Mouse (Mus musculus): Measurements from ENCODE around the gene Flt3l. TPM values are rescaled to one million over a fixed set of nuclear protein-coding genes. Genes with fewer than 3 reads are reported as not detected.

Gene Flt3l
- polyA plus RNA-seq, 1 experiment from 2014 or later: 2.2 TPM

- peaks cover 64% of the 10 kb centered on the region for H3K27me3 ChIP-seq (ENCODE audit: control insufficient read depth, insufficient read depth, low read depth, low read length)
- no peak overlapping the region for H3K9ac ChIP-seq (ENCODE audit: low read depth, low read length)
- no peaks in the 10 kb centered on the region for H3K36me3 ChIP-seq (ENCODE audit: control insufficient read depth, insufficient read depth, low read length)
These were observed 30.7 kb upstream of the Flt3l start for GRCm38 (mm10) chr7:45166950-45167401.

GRCm38 (mm10) chr7:45165701-45166100 is 29.5 kb upstream of the Flt3l start:
- Histone ChIP-seq H3K4me3 (ENCODE audit: low read depth, low read length) (no peak overlapping the region), H3K9ac (ENCODE audit: low read depth, low read length) (no peak overlapping the region)

More at GRCm38 (mm10) chr7:45166950-45167401, 30.7 kb upstream of the Flt3l start:
- Histone ChIP-seq H3K27ac (ENCODE audit: low read length) (no peak overlapping the region), H3K9me3 (replicated peaks; ENCODE audit: control insufficient read depth, low read length, poor library complexity, severe bottlenecking) (no peaks in the 10 kb centered on the region), H3K4me3 (ENCODE audit: low read depth, low read length) (no peak overlapping the region), H3K4me1 (ENCODE audit: control insufficient read depth, insufficient read depth, low read length) (peaks cover 20% of the 10 kb centered on the region), H3K4me2 (ENCODE audit: low read length) (no peak overlapping the region)
- WGBS: 22% methylated on average over 9 of the region's 10 CpGs
- ATAC-seq: no peak

DNA sequence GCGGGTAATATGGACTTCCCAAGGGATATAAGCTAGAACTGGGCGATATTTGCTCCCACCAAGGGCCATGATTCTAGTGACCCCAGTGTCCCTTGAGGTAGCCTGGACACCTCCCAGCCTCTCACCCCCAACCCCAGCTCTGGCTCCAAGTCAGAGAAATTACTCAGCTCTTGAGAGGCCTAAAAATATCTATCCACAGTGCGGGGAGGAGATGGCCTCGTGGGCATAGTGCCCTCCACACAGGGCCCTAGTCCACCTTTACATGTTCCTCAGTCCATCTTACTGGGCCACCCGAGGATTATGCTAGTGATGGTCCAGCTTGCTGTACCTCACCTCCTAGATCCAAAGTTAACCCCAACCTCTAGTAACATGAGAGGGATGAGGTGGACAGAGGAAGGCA is 28.6 kb upstream of the Flt3l start:
- Histone ChIP-seq H3K4me1 (ENCODE audit: control insufficient read depth, insufficient read depth, low read length) (peaks cover 20% of the 10 kb centered on the region), H3K9me3 (replicated peaks; ENCODE audit: control insufficient read depth, low read length, poor library complexity, severe bottlenecking) (no peaks in the 10 kb centered on the region), H3K27ac (ENCODE audit: low read length) (no peak overlapping the region), H3K4me2 (ENCODE audit: low read length) (no peak overlapping the region), H3K9ac (ENCODE audit: low read depth, low read length) (no peak overlapping the region), H3K36me3 (ENCODE audit: control insufficient read depth, insufficient read depth, low read length) (peaks cover 5% of the 10 kb centered on the region; the same call in 1 of the 2 replicates), H3K4me3 (ENCODE audit: low read depth, low read length) (no peak overlapping the region), H3K27me3 (ENCODE audit: control insufficient read depth, insufficient read depth, low read depth, low read length) (peaks cover 62% of the 10 kb centered on the region)
- ATAC-seq: no peak
- WGBS: 68% methylated on average over 5 of the region's 5 CpGs

More at GRCm38 (mm10) chr7:45165701-45166100, 29.5 kb upstream of the Flt3l start:
- H3K27ac ChIP-seq (ENCODE audit: low read length): no peak overlapping the region
- peaks cover 64% of the 10 kb centered on the region for H3K27me3 ChIP-seq (ENCODE audit: control insufficient read depth, insufficient read depth, low read depth, low read length)
- 41% methylated on average over 11 of the region's 11 CpGs for WGBS
- H3K9me3 ChIP-seq (replicated peaks; ENCODE audit: control insufficient read depth, low read length, poor library complexity, severe bottlenecking): no peaks in the 10 kb centered on the region
- H3K4me2 ChIP-seq (ENCODE audit: low read length): no peak overlapping the region
- H3K36me3 ChIP-seq (ENCODE audit: control insufficient read depth, insufficient read depth, low read length): no peaks in the 10 kb centered on the region; the same call in 1 of the 2 replicates
- H3K4me1 ChIP-seq (ENCODE audit: control insufficient read depth, insufficient read depth, low read length): peaks cover 20% of the 10 kb centered on the region
- no peak for ATAC-seq

DNA sequence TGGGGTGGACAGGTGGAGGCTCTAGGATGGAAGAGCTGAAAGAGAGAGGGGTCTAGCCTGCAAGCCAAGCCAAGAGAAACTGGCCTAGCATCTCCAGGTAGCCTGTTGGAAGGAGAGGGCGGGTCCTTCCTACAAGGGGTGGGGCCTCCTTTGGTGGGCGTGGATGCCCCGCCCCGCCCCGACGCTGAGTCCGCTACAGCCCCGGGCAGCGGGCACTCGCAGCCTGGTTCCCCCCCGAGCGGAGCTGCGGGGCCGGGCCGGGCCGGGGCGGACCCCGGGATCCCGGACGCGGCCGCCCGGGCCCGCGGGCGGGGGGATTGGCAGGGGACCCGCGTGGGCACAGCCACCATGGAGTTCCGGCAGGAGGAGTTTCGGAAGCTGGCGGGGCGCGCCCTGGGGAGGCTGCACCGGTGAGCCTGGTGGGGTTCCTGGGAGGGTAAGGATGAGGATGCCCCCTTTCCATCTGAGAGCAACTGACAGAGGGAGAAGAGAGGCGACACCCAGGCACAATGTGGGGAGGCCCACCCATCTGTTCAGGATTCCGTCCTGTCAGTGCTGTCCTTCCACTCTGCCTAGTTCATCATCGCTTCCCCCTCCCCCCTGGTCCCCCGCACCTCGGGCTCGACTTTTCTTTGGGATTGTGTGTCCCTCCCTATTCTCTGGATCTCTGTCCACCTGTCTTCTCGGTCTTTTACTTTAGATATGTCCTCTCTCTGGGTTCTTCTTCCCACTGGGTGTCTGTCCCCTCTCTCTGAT is 27.7 kb upstream of the Flt3l start, which contains the start of gene Slc17a7:
Slc17a7 (plus strand) TSS at position 215 of the 756 bp plus-strand sequence.
- peaks cover 20% of the 10 kb centered on the region for H3K4me1 ChIP-seq (ENCODE audit: control insufficient read depth, insufficient read depth, low read length)
- no peak for ATAC-seq
- peak within 1 kb of the TSS; percentile 36 for H3K4me3 ChIP-seq (ENCODE audit: low read depth, low read length)
- H3K9me3 ChIP-seq (replicated peaks; ENCODE audit: control insufficient read depth, low read length, poor library complexity, severe bottlenecking): no peaks in the 10 kb centered on the region
- H3K9ac ChIP-seq (ENCODE audit: low read depth, low read length): peak within 1 kb of the TSS; percentile 44; the same call in 1 of the 2 replicates
- peaks cover 6% of the 10 kb centered on the region; the same call in 1 of the 2 replicates for H3K36me3 ChIP-seq (ENCODE audit: control insufficient read depth, insufficient read depth, low read length)
- peak within 1 kb of the TSS; percentile 57 for H3K4me2 ChIP-seq (ENCODE audit: low read length)
- H3K27me3 ChIP-seq (ENCODE audit: control insufficient read depth, insufficient read depth, low read depth, low read length): peaks cover 54% of the 10 kb centered on the region
- 1% methylated on average over 39 of the region's 41 CpGs for WGBS
- H3K27ac ChIP-seq (ENCODE audit: low read length): no peak within 1 kb of the TSS

GRCm38 (mm10) chr7:45162996-45163615 is 26.9 kb upstream of the Flt3l start:
- Histone ChIP-seq H3K27ac (ENCODE audit: low read length) (no peak overlapping the region), H3K4me3 (ENCODE audit: low read depth, low read length) (no peak overlapping the region), H3K9ac (ENCODE audit: low read depth, low read length) (no peak overlapping the region), H3K27me3 (ENCODE audit: control insufficient read depth, insufficient read depth, low read depth, low read length) (peaks cover 46% of the 10 kb centered on the region), H3K4me1 (ENCODE audit: control insufficient read depth, insufficient read depth, low read length) (peaks cover 14% of the 10 kb centered on the region), H3K36me3 (ENCODE audit: control insufficient read depth, insufficient read depth, low read length) (peaks cover 11% of the 10 kb centered on the region; the same call in 1 of the 2 replicates), H3K4me2 (ENCODE audit: low read length) (no peak overlapping the region; the same call in 1 of the 2 replicates), H3K9me3 (replicated peaks; ENCODE audit: control insufficient read depth, low read length, poor library complexity, severe bottlenecking) (no peaks in the 10 kb centered on the region)
- 67% methylated on average over 9 of the region's 9 CpGs for WGBS
- no peak for ATAC-seq

GRCm38 (mm10) chr7:45162551-45162950 is 26.3 kb upstream of the Flt3l start:
- no peaks in the 10 kb centered on the region for H3K9me3 ChIP-seq (replicated peaks; ENCODE audit: control insufficient read depth, low read length, poor library complexity, severe bottlenecking)
- peaks cover 8% of the 10 kb centered on the region for H3K4me1 ChIP-seq (ENCODE audit: control insufficient read depth, insufficient read depth, low read length)
- 23% methylated on average over 6 of the region's 6 CpGs for WGBS
- peaks cover 11% of the 10 kb centered on the region for H3K36me3 ChIP-seq (ENCODE audit: control insufficient read depth, insufficient read depth, low read length)
- peak; percentile 13; the same call in 1 of the 2 replicates for ATAC-seq
- H3K27ac ChIP-seq (ENCODE audit: low read length): peak overlapping the region; percentile 39
- peak overlapping the region; percentile 56 for H3K9ac ChIP-seq (ENCODE audit: low read depth, low read length)
- peaks cover 41% of the 10 kb centered on the region for H3K27me3 ChIP-seq (ENCODE audit: control insufficient read depth, insufficient read depth, low read depth, low read length)
- peak overlapping the region; percentile 44 for H3K4me3 ChIP-seq (ENCODE audit: low read depth, low read length)
- H3K4me2 ChIP-seq (ENCODE audit: low read length): peak overlapping the region; percentile 86

DNA sequence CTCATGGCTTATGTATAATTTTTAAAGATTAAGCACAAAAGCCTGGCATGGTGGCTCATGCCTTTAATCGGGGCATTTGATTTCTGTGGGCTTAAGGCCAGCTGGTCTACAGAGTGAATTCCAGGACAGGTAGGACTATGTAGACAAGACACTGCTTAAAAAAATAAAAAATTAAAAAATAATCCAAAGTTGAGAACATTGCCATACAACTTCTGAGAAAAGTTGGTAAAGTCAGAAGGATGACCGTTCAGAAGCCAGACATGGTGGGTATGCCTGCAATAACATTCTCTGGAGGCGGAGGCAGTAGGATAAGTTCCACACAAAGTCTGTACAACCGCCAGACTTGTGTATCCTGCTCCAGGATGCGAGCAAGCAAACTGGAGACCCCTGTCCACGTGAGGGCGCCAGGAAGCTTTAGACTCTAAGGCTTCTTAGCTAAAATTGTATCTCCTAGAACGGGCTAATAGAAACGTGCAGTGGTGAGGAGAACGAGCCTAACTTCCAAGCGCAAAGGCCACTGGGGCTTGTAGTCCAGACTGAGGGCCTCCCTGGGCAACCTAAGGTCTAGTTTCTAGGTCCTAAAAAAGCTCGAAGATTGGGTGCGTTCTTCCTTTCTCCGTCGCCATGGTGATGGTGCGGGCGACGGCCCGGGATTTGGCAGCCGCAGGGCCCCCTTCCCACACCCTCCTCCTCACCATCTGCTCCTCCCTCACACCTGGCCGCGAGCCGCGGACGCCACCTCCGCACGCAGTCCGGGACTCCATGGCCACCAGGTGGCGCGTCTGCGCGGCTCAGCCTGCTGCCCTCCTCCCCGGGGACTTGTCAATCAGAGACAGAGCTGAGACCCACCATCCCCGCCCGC is 25.6 kb upstream of the Flt3l start:
- Histone ChIP-seq H3K9ac (ENCODE audit: low read depth, low read length) (peak overlapping the region; percentile 56), H3K27ac (ENCODE audit: low read length) (peak overlapping the region; percentile 42), H3K9me3 (replicated peaks; ENCODE audit: control insufficient read depth, low read length, poor library complexity, severe bottlenecking) (no peaks in the 10 kb centered on the region), H3K4me3 (ENCODE audit: low read depth, low read length) (peak overlapping the region; percentile 44), H3K4me1 (ENCODE audit: control insufficient read depth, insufficient read depth, low read length) (peaks cover 8% of the 10 kb centered on the region), H3K4me2 (ENCODE audit: low read length) (peak overlapping the region; percentile 86), H3K36me3 (ENCODE audit: control insufficient read depth, insufficient read depth, low read length) (peaks cover 13% of the 10 kb centered on the region), H3K27me3 (ENCODE audit: control insufficient read depth, insufficient read depth, low read depth, low read length) (peaks cover 38% of the 10 kb centered on the region)
- WGBS: 4% methylated on average over 32 of the region's 35 CpGs
- ATAC-seq: peak; percentile 94

- H3K4me3 ChIP-seq (ENCODE audit: low read depth, low read length): no peak overlapping the region
- no peak overlapping the region for H3K9ac ChIP-seq (ENCODE audit: low read depth, low read length)
- WGBS: 97% methylated on average over 3 of the region's 3 CpGs
- peaks cover 8% of the 10 kb centered on the region for H3K4me1 ChIP-seq (ENCODE audit: control insufficient read depth, insufficient read depth, low read length)
- H3K36me3 ChIP-seq (ENCODE audit: control insufficient read depth, insufficient read depth, low read length): peaks cover 13% of the 10 kb centered on the region
- ATAC-seq: no peak
- no peak overlapping the region for H3K27ac ChIP-seq (ENCODE audit: low read length)
- no peaks in the 10 kb centered on the region for H3K9me3 ChIP-seq (replicated peaks; ENCODE audit: control insufficient read depth, low read length, poor library complexity, severe bottlenecking)
- no peak overlapping the region for H3K4me2 ChIP-seq (ENCODE audit: low read length)
- peaks cover 29% of the 10 kb centered on the region for H3K27me3 ChIP-seq (ENCODE audit: control insufficient read depth, insufficient read depth, low read depth, low read length)
These were observed 24.6 kb upstream of the Flt3l start for GRCm38 (mm10) chr7:45160866-45161265.

Data from midbrain, embryonic 16.5 days (tissue).